Mouse (Mus musculus): ENCODE results near the gene Cldn9. TPM values are rescaled to one million over a fixed set of nuclear protein-coding genes. Genes with fewer than 3 reads are reported as not detected.

Cldn9 gene
- polyA plus RNA-seq, 1 experiment from 2014 or later: 0.23 TPM

- WGBS: 4% methylated on average over 9 of the region's 9 CpGs
- no peak overlapping the region for H3K9ac ChIP-seq (ENCODE audit: low read depth, low read length)
- peak overlapping the region; percentile 80 for H3K4me2 ChIP-seq (replicated peaks; ENCODE audit: low read depth)
- peak overlapping the region; percentile 55; the same call in 1 of the 2 replicates for H3K4me3 ChIP-seq (ENCODE audit: low read depth, low read length)
- H3K36me3 ChIP-seq (ENCODE audit: control insufficient read depth, insufficient read depth): peaks cover 12% of the 10 kb centered on the region; the same call in 1 of the 2 replicates
- ATAC-seq: no peak
- no peaks in the 10 kb centered on the region for H3K4me1 ChIP-seq (replicated peaks; ENCODE audit: control insufficient read depth, insufficient read depth, low read length)
- H3K27ac ChIP-seq (ENCODE audit: low read depth, low read length): no peak overlapping the region
- H3K9me3 ChIP-seq (ENCODE audit: control insufficient read depth): no peaks in the 10 kb centered on the region
- TF ChIP-seq CTCF (IDR thresholded peaks at IDR 0.05; ENCODE audit: low read depth): peak; percentile 68
- H3K27me3 ChIP-seq (replicated peaks; ENCODE audit: control insufficient read depth, insufficient read depth, low read length): peaks cover 4% of the 10 kb centered on the region; the same call in 1 of the 2 replicates
Measured at GRCm38 (mm10) chr17:23661526-23661925, 22.3 kb downstream of the Cldn9 start.

- H3K4me1 ChIP-seq (replicated peaks; ENCODE audit: control insufficient read depth, insufficient read depth, low read length): no peaks in the 10 kb centered on the region
- peak; percentile 49 for ATAC-seq
- TF ChIP-seq CTCF (IDR thresholded peaks at IDR 0.05; ENCODE audit: low read depth): no peak
- peak overlapping the region; percentile 80 for H3K4me2 ChIP-seq (replicated peaks; ENCODE audit: low read depth)
- H3K4me3 ChIP-seq (ENCODE audit: low read depth, low read length): peak overlapping the region; percentile 55
- H3K27ac ChIP-seq (ENCODE audit: low read depth, low read length): no peak overlapping the region
- peak overlapping the region; percentile 45 for H3K9ac ChIP-seq (ENCODE audit: low read depth, low read length)
- peaks cover 7% of the 10 kb centered on the region; the same call in 1 of the 2 replicates for H3K36me3 ChIP-seq (ENCODE audit: control insufficient read depth, insufficient read depth)
- WGBS: 4% methylated on average over 14 of the region's 14 CpGs
- peaks cover 4% of the 10 kb centered on the region; the same call in 1 of the 2 replicates for H3K27me3 ChIP-seq (replicated peaks; ENCODE audit: control insufficient read depth, insufficient read depth, low read length)
- no peaks in the 10 kb centered on the region for H3K9me3 ChIP-seq (ENCODE audit: control insufficient read depth)
Measured at GRCm38 (mm10) chr17:23660876-23661200, 23.0 kb downstream of the Cldn9 start.

- peaks cover 4% of the 10 kb centered on the region; the same call in 1 of the 2 replicates for H3K27me3 ChIP-seq (replicated peaks; ENCODE audit: control insufficient read depth, insufficient read depth, low read length)
- peak within 1 kb of the TSS; percentile 55 for H3K4me3 ChIP-seq (ENCODE audit: low read depth, low read length)
- H3K27ac ChIP-seq (ENCODE audit: low read depth, low read length): no peak within 1 kb of the TSS
- H3K4me1 ChIP-seq (replicated peaks; ENCODE audit: control insufficient read depth, insufficient read depth, low read length): no peaks in the 10 kb centered on the region
- peaks cover 1% of the 10 kb centered on the region; the same call in 1 of the 2 replicates for H3K36me3 ChIP-seq (ENCODE audit: control insufficient read depth, insufficient read depth)
- 3% methylated on average over 27 of the region's 27 CpGs for WGBS
- TF ChIP-seq CTCF (IDR thresholded peaks at IDR 0.05; ENCODE audit: low read depth): peak; percentile 94
- H3K4me2 ChIP-seq (replicated peaks; ENCODE audit: low read depth): peak within 1 kb of the TSS; percentile 80
- H3K9ac ChIP-seq (ENCODE audit: low read depth, low read length): peak within 1 kb of the TSS; percentile 45
- no peaks in the 10 kb centered on the region for H3K9me3 ChIP-seq (ENCODE audit: control insufficient read depth)
- peak; percentile 70 for ATAC-seq
Measured at GRCm38 (mm10) chr17:23660117-23660875, 23.5 kb downstream of the Cldn9 start, which contains the start of gene Bicdl2. Bicdl2 (plus strand) TSS chr17:23660506.

GRCm38 (mm10) chr17:23658450-23658849 is 25.4 kb downstream of the Cldn9 start:
- Histone ChIP-seq H3K27me3 (replicated peaks; ENCODE audit: control insufficient read depth, insufficient read depth, low read length) (peaks cover 4% of the 10 kb centered on the region; the same call in 1 of the 2 replicates), H3K4me3 (ENCODE audit: low read depth, low read length) (no peak overlapping the region), H3K36me3 (ENCODE audit: control insufficient read depth, insufficient read depth) (no peaks in the 10 kb centered on the region), H3K9ac (ENCODE audit: low read depth, low read length) (no peak overlapping the region), H3K4me1 (replicated peaks; ENCODE audit: control insufficient read depth, insufficient read depth, low read length) (no peaks in the 10 kb centered on the region), H3K27ac (ENCODE audit: low read depth, low read length) (no peak overlapping the region), H3K9me3 (ENCODE audit: control insufficient read depth) (no peaks in the 10 kb centered on the region), H3K4me2 (replicated peaks; ENCODE audit: low read depth) (no peak overlapping the region)
- WGBS: 91% methylated on average over 3 of the region's 3 CpGs
- no peak for ATAC-seq
- no peak for TF ChIP-seq CTCF (IDR thresholded peaks at IDR 0.05; ENCODE audit: low read depth)

- H3K36me3 ChIP-seq (ENCODE audit: control insufficient read depth, insufficient read depth): no peaks in the 10 kb centered on the region
- no peaks in the 10 kb centered on the region for H3K4me1 ChIP-seq (replicated peaks; ENCODE audit: control insufficient read depth, insufficient read depth, low read length)
- H3K4me3 ChIP-seq (ENCODE audit: low read depth, low read length): no peak overlapping the region
- WGBS: 64% methylated on average over 2 of the region's 2 CpGs
- TF ChIP-seq CTCF (IDR thresholded peaks at IDR 0.05; ENCODE audit: low read depth): no peak
- H3K27ac ChIP-seq (ENCODE audit: low read depth, low read length): no peak overlapping the region
- no peaks in the 10 kb centered on the region for H3K27me3 ChIP-seq (replicated peaks; ENCODE audit: control insufficient read depth, insufficient read depth, low read length)
- H3K9ac ChIP-seq (ENCODE audit: low read depth, low read length): no peak overlapping the region
- no peak overlapping the region for H3K4me2 ChIP-seq (replicated peaks; ENCODE audit: low read depth)
- no peaks in the 10 kb centered on the region for H3K9me3 ChIP-seq (ENCODE audit: control insufficient read depth)
- no peak for ATAC-seq
Measured at GRCm38 (mm10) chr17:23654410-23654809, 29.4 kb downstream of the Cldn9 start.

GRCm38 (mm10) chr17:23654001-23654400 is 29.8 kb downstream of the Cldn9 start:
- no peaks in the 10 kb centered on the region for H3K9me3 ChIP-seq (ENCODE audit: control insufficient read depth)
- no peak overlapping the region for H3K9ac ChIP-seq (ENCODE audit: low read depth, low read length)
- TF ChIP-seq CTCF (IDR thresholded peaks at IDR 0.05; ENCODE audit: low read depth): no peak
- no peak overlapping the region for H3K4me2 ChIP-seq (replicated peaks; ENCODE audit: low read depth)
- H3K27me3 ChIP-seq (replicated peaks; ENCODE audit: control insufficient read depth, insufficient read depth, low read length): no peaks in the 10 kb centered on the region
- H3K27ac ChIP-seq (ENCODE audit: low read depth, low read length): no peak overlapping the region
- H3K4me3 ChIP-seq (ENCODE audit: low read depth, low read length): no peak overlapping the region
- no peak for ATAC-seq
- no peaks in the 10 kb centered on the region for H3K4me1 ChIP-seq (replicated peaks; ENCODE audit: control insufficient read depth, insufficient read depth, low read length)
- H3K36me3 ChIP-seq (ENCODE audit: control insufficient read depth, insufficient read depth): no peaks in the 10 kb centered on the region
- 38% methylated on average over 6 of the region's 6 CpGs for WGBS
